Mouse (Mus musculus): ENCODE results near the gene Smyd4. TPM values are rescaled to one million over a fixed set of nuclear protein-coding genes. Genes with fewer than 3 reads are reported as not detected.

Smyd4 gene
- polyA plus RNA-seq, 1 experiment from 2014 or later: 16.8 TPM

- Histone ChIP-seq H3K9me3 (no peaks in the 10 kb centered on the region), H3K4me1 (no peaks in the 10 kb centered on the region), H3K27me3 (replicated peaks) (no peaks in the 10 kb centered on the region), H3K27ac (no peak overlapping the region), H3K4me2 (no peak overlapping the region), H3K36me3 (replicated peaks) (no peaks in the 10 kb centered on the region), H3K4me3 (no peak overlapping the region), H3K9ac (no peak overlapping the region)
- WGBS: 91% methylated on average over 9 of the region's 9 CpGs
- ATAC-seq (replicated peaks): no peak
Observed at GRCm38 (mm10) chr11:75424033-75424432, 75.8 kb downstream of the Smyd4 start.

- H3K9ac ChIP-seq: no peak overlapping the region
- 86% methylated on average over 3 of the region's 3 CpGs for WGBS
- no peak for ATAC-seq (replicated peaks)
- no peak overlapping the region for H3K27ac ChIP-seq
- no peak overlapping the region for H3K4me3 ChIP-seq
- no peak overlapping the region for H3K4me2 ChIP-seq
- H3K27me3 ChIP-seq (replicated peaks): no peaks in the 10 kb centered on the region
- H3K9me3 ChIP-seq: no peaks in the 10 kb centered on the region
- H3K4me1 ChIP-seq: no peaks in the 10 kb centered on the region
- no peaks in the 10 kb centered on the region for H3K36me3 ChIP-seq (replicated peaks)
Observed at GRCm38 (mm10) chr11:75424459-75424858, 76.2 kb downstream of the Smyd4 start.

GRCm38 (mm10) chr11:75429019-75429705 is 80.9 kb downstream of the Smyd4 start:
- WGBS: 85% methylated on average over 9 of the region's 9 CpGs
- no peak overlapping the region for H3K4me3 ChIP-seq
- no peak for ATAC-seq (replicated peaks)
- no peaks in the 10 kb centered on the region for H3K36me3 ChIP-seq (replicated peaks)
- no peak overlapping the region for H3K4me2 ChIP-seq
- no peak overlapping the region for H3K9ac ChIP-seq
- H3K4me1 ChIP-seq: no peaks in the 10 kb centered on the region
- H3K27me3 ChIP-seq (replicated peaks): no peaks in the 10 kb centered on the region
- no peak overlapping the region for H3K27ac ChIP-seq
- H3K9me3 ChIP-seq: no peaks in the 10 kb centered on the region

- H3K27ac ChIP-seq: no peak overlapping the region
- H3K4me3 ChIP-seq: no peak overlapping the region
- no peaks in the 10 kb centered on the region for H3K36me3 ChIP-seq (replicated peaks)
- no peak overlapping the region for H3K9ac ChIP-seq
- H3K4me1 ChIP-seq: no peaks in the 10 kb centered on the region
- WGBS: 72% methylated on average over 11 of the region's 11 CpGs
- ATAC-seq (replicated peaks): no peak
- no peak overlapping the region for H3K4me2 ChIP-seq
- H3K9me3 ChIP-seq: no peaks in the 10 kb centered on the region
- no peaks in the 10 kb centered on the region for H3K27me3 ChIP-seq (replicated peaks)
Observed at GRCm38 (mm10) chr11:75431307-75431706, 83.1 kb downstream of the Smyd4 start.

GRCm38 (mm10) chr11:75434138-75434537 is 85.9 kb downstream of the Smyd4 start:
- Histone ChIP-seq H3K9me3 (no peaks in the 10 kb centered on the region), H3K27me3 (replicated peaks) (no peaks in the 10 kb centered on the region), H3K36me3 (replicated peaks) (no peaks in the 10 kb centered on the region), H3K9ac (no peak overlapping the region), H3K4me1 (no peaks in the 10 kb centered on the region), H3K4me2 (no peak overlapping the region), H3K4me3 (no peak overlapping the region), H3K27ac (no peak overlapping the region)
- 88% methylated on average over 5 of the region's 5 CpGs for WGBS
- no peak for ATAC-seq (replicated peaks)

GRCm38 (mm10) chr11:75438194-75438593 is 90.0 kb downstream of the Smyd4 start:
- 89% methylated on average over 13 of the region's 13 CpGs for WGBS
- H3K4me2 ChIP-seq: no peak overlapping the region
- no peaks in the 10 kb centered on the region for H3K9me3 ChIP-seq
- no peaks in the 10 kb centered on the region for H3K4me1 ChIP-seq
- no peak overlapping the region for H3K9ac ChIP-seq
- H3K4me3 ChIP-seq: no peak overlapping the region
- H3K36me3 ChIP-seq (replicated peaks): 0 out of 2 replicates have a peak, but pooled peaks cover 5% of the 10 kb centered on the region
- no peaks in the 10 kb centered on the region for H3K27me3 ChIP-seq (replicated peaks)
- no peak for ATAC-seq (replicated peaks)
- no peak overlapping the region for H3K27ac ChIP-seq

- Histone ChIP-seq H3K27ac (no peak overlapping the region), H3K4me1 (no peaks in the 10 kb centered on the region), H3K36me3 (replicated peaks) (0 out of 2 replicates have a peak, but pooled peaks cover 5% of the 10 kb centered on the region), H3K9ac (no peak overlapping the region), H3K27me3 (replicated peaks) (no peaks in the 10 kb centered on the region), H3K9me3 (no peaks in the 10 kb centered on the region), H3K4me2 (no peak overlapping the region), H3K4me3 (no peak overlapping the region)
- ATAC-seq (replicated peaks): no peak
- 89% methylated on average over 3 of the region's 3 CpGs for WGBS
Observed at GRCm38 (mm10) chr11:75438804-75439203, 90.6 kb downstream of the Smyd4 start.

- H3K4me2 ChIP-seq: no peak within 1 kb of the TSS
- H3K4me3 ChIP-seq: no peak within 1 kb of the TSS
- 88% methylated on average over 6 of the region's 6 CpGs for WGBS
- no peak within 1 kb of the TSS for H3K27ac ChIP-seq
- no peaks in the 10 kb centered on the region for H3K9me3 ChIP-seq
- no peak within 1 kb of the TSS for H3K9ac ChIP-seq
- no peak for ATAC-seq (replicated peaks)
- H3K36me3 ChIP-seq (replicated peaks): 0 out of 2 replicates have a peak, but pooled peaks cover 5% of the 10 kb centered on the region
- H3K27me3 ChIP-seq (replicated peaks): no peaks in the 10 kb centered on the region
- H3K4me1 ChIP-seq: no peaks in the 10 kb centered on the region
Observed at GRCm38 (mm10) chr11:75439363-75439762, 91.1 kb downstream of the Smyd4 start, which contains the start of gene Serpinf2. Gene Serpinf2 (minus strand): TSS chr11:75439591.

GRCm38 (mm10) chr11:75439951-75440350 is 91.7 kb downstream of the Smyd4 start:
- H3K4me3 ChIP-seq: no peak overlapping the region
- H3K27me3 ChIP-seq (replicated peaks): no peaks in the 10 kb centered on the region
- H3K36me3 ChIP-seq (replicated peaks): 0 out of 2 replicates have a peak, but pooled peaks cover 5% of the 10 kb centered on the region
- 94% methylated on average over 3 of the region's 3 CpGs for WGBS
- no peak overlapping the region for H3K4me2 ChIP-seq
- H3K27ac ChIP-seq: no peak overlapping the region
- H3K9ac ChIP-seq: no peak overlapping the region
- no peaks in the 10 kb centered on the region for H3K9me3 ChIP-seq
- H3K4me1 ChIP-seq: no peaks in the 10 kb centered on the region
- no peak for ATAC-seq (replicated peaks)

- H3K9ac ChIP-seq: no peak overlapping the region
- 87% methylated on average over 7 of the region's 7 CpGs for WGBS
- 0 out of 2 replicates have a peak, but pooled peaks cover 9% of the 10 kb centered on the region for H3K36me3 ChIP-seq (replicated peaks)
- no peak overlapping the region for H3K4me2 ChIP-seq
- no peaks in the 10 kb centered on the region for H3K27me3 ChIP-seq (replicated peaks)
- no peak overlapping the region for H3K27ac ChIP-seq
- H3K4me3 ChIP-seq: no peak overlapping the region
- no peaks in the 10 kb centered on the region for H3K9me3 ChIP-seq
- no peak for ATAC-seq (replicated peaks)
- no peaks in the 10 kb centered on the region for H3K4me1 ChIP-seq
Observed at GRCm38 (mm10) chr11:75441034-75441433, 92.8 kb downstream of the Smyd4 start.

GRCm38 (mm10) chr11:75441601-75442000 is 93.4 kb downstream of the Smyd4 start:
- WGBS: 64% methylated on average over 16 of the region's 16 CpGs
- H3K27ac ChIP-seq: no peak overlapping the region
- no peaks in the 10 kb centered on the region for H3K4me1 ChIP-seq
- 0 out of 2 replicates have a peak, but pooled peaks cover 9% of the 10 kb centered on the region for H3K36me3 ChIP-seq (replicated peaks)
- H3K9me3 ChIP-seq: no peaks in the 10 kb centered on the region
- H3K9ac ChIP-seq: no peak overlapping the region
- H3K4me2 ChIP-seq: no peak overlapping the region
- no peaks in the 10 kb centered on the region for H3K27me3 ChIP-seq (replicated peaks)
- H3K4me3 ChIP-seq: no peak overlapping the region
- ATAC-seq (replicated peaks): no peak

- no peaks in the 10 kb centered on the region for H3K27me3 ChIP-seq (replicated peaks)
- peaks cover 23% of the 10 kb centered on the region; the same call in 1 of the 2 replicates for H3K36me3 ChIP-seq (replicated peaks)
- H3K4me1 ChIP-seq: no peaks in the 10 kb centered on the region
- no peak overlapping the region for H3K9ac ChIP-seq
- no peak overlapping the region for H3K27ac ChIP-seq
- H3K4me2 ChIP-seq: no peak overlapping the region
- 54% methylated on average over 8 of the region's 8 CpGs for WGBS
- H3K4me3 ChIP-seq: no peak overlapping the region
- no peak for ATAC-seq (replicated peaks)
- no peaks in the 10 kb centered on the region for H3K9me3 ChIP-seq
Observed at GRCm38 (mm10) chr11:75443711-75444110, 95.5 kb downstream of the Smyd4 start.

- Histone ChIP-seq H3K4me3 (no peak overlapping the region), H3K4me2 (no peak overlapping the region), H3K9me3 (no peaks in the 10 kb centered on the region), H3K36me3 (replicated peaks) (peaks cover 24% of the 10 kb centered on the region; the same call in 1 of the 2 replicates), H3K9ac (no peak overlapping the region), H3K4me1 (peaks cover 5% of the 10 kb centered on the region), H3K27ac (no peak overlapping the region), H3K27me3 (replicated peaks) (no peaks in the 10 kb centered on the region)
- ATAC-seq (replicated peaks): no peak
- WGBS: 90% methylated on average over 3 of the region's 3 CpGs
Observed at GRCm38 (mm10) chr11:75448575-75448974, 100.3 kb downstream of the Smyd4 start.

Data from midbrain, embryonic 15.5 days (tissue).